ENCODE assay signal across 8 mouse cellular contexts in the genomic region with DNA sequence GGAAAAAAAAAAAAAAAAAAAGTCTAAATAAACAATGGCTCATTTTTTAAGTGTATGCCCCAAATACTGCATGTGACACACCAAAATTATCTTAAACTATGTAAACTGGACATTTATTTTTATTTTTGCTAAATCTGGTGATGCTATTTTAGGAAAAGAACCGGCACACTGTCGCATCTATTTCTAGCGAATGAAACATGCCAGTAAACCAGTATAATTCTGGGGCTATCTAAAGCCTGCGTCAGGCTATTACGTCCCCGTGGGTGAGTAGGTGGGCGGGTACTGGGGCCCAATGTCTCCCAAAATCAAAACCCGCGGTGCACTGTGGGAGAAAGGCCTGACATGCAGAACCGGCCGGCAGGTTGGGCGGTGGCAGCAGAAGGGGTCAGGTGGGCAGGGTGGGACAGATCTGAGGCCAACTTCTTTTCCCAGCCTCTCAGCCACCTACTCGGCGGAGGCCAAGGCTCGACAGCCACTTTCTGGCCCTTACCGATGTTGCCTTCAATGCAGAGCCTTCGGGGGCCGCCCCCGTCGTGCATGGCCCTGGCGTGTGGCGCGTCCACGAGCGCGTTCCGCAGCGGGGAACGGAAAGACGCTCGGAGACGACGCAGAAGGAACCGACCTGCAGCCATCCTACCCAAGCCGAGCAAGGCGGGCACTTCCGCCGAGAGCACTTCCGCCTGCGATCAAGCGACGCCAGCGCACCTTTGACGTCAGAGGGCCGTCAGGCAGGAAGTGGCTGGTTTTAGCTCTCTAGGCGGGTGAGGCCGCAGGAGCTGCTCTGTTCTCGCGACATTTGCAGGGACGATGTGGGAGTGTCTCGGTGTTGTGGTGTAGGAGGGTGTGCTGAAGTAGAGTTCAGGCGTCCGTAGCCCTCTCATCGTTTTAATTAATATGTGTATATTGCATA. TPM values are rescaled to one million over a fixed set of nuclear protein-coding genes. Genes with fewer than 3 reads are reported as not detected.
DNase-seq lines count a peak whose midpoint lies in the region; ATAC-seq lines count a peak whose summit lies in the region.

A gene (minus strand): TSS at position 712 of the 910 bp plus-strand sequence.

- no peaks in the 10 kb centered on the region for H3K9me3 ChIP-seq in intestine, embryonic 14.5 days (ENCODE audit: control insufficient read depth, low read length)

- WGBS in intestine, embryonic 14.5 days, result under 1% methylated on average over 54 of the region's 54 CpGs

- no peaks in the 10 kb centered on the region for H3K36me3 ChIP-seq in intestine, embryonic 14.5 days (ENCODE audit: control insufficient read depth, insufficient read depth, low read length)

- peak within 1 kb of the TSS; percentile 93 for H3K27ac ChIP-seq in intestine, embryonic 14.5 days (ENCODE audit: low read depth)

- H3K27me3 ChIP-seq in intestine, embryonic 14.5 days (replicated peaks; ENCODE audit: control insufficient read depth, insufficient read depth, low read length), result no peaks in the 10 kb centered on the region

- peak within 1 kb of the TSS; percentile 83 for H3K9ac ChIP-seq in intestine, embryonic 14.5 days (ENCODE audit: low read length)

- peak; percentile 88 to 92 for DNase-seq in adrenal gland, adult 18-20 months (ENCODE audit: low spot score in 2 of 2)
- DNase-seq in embryo, embryonic 11 days, result peak; percentile 99
- peak; percentile 98 for DNase-seq in gastrocnemius, postnatal 25 days
- peak; percentile 93 for DNase-seq in intestine, embryonic 14.5 days (ENCODE audit: low spot score)
- DNase-seq in left cerebral cortex, postnatal 14 days (ENCODE audit: low spot score in 2 of 2), result peak; percentile 97 to 99
- DNase-seq in mesoderm, embryonic 11.5 days (ENCODE audit: low read depth, low spot score), result peak; percentile 99
- DNase-seq in right cerebral cortex, postnatal 36 days (ENCODE audit: low spot score in 2 of 2), result peak; percentile 97 to 98
- DNase-seq in yolk sac, embryonic 10.5 days (ENCODE audit: low spot score), result peak; percentile 97

- peak within 1 kb of the TSS; percentile 52 for H3K4me2 ChIP-seq in intestine, embryonic 14.5 days (ENCODE audit: low read length)

- intact Hi-C loops in left cerebral cortex, postnatal 14 days (cut with DNase I), result loop anchor here (5.0 kb wide), 1 partner anchor 64 kb away; no protein-coding TSS in a partner anchor

- peaks cover 9% of the 10 kb centered on the region for H3K4me1 ChIP-seq in intestine, embryonic 14.5 days (replicated peaks; ENCODE audit: control insufficient read depth, insufficient read depth, low read length)

- H3K4me3 ChIP-seq in intestine, embryonic 14.5 days (ENCODE audit: low read depth, low read length), result peak within 1 kb of the TSS; percentile 85

- peak; percentile 98 for ATAC-seq in intestine, embryonic 14.5 days (replicated peaks; ENCODE audit: low FRiP score, low TSS enrichment, low read depth)

RNA-seq across cellular contexts. Expression of the gene that starts here (rescaled TPM):
- 10 to 100 TPM; 36.7 to 38.4 TPM for total RNA-seq in adrenal gland, adult 18-20 months (2021)
- 10 to 100 TPM; 14.3 to 14.5 TPM for total RNA-seq in gastrocnemius, postnatal 25 days (2021)
- 70.0 and 89.6 TPM in 2 replicates for polyA plus RNA-seq in intestine, embryonic 14.5 days (2014; fragmentation: Nextera tagmentation; extraction: Ambion mirVana)
- total RNA-seq in left cerebral cortex, postnatal 14 days (2021), result 10 to 100 TPM; 21.8 to 22.9 TPM

Comparison
In these comparisons a context has a peak if more than half of its experiments do, and no peak if none do; other contexts are left out.
1. Peak in every context shown above with its lines: DNase-seq, ATAC-seq, H3K4me3 ChIP-seq and H3K27ac ChIP-seq.